Mouse (Mus musculus): ENCODE measurements around the gene Ssbp4. TPM values are rescaled to one million over a fixed set of nuclear protein-coding genes. Genes with fewer than 3 reads are reported as not detected.

Gene Ssbp4
- polyA plus RNA-seq, 1 experiment, result 181 TPM

GRCm38 (mm10) chr8:70552836-70553235 lies 55.8 kb downstream of the Ssbp4 start:
- H3K4me3 ChIP-seq (replicated peaks; ENCODE audit: insufficient read depth, low read depth, low read length), result no peak overlapping the region
- 28% methylated on average over 1 of the region's 1 CpGs for WGBS
- H3K27ac ChIP-seq (ENCODE audit: insufficient read depth, low read length), result peak overlapping the region; percentile 23; the same call in 1 of the 2 replicates
- peaks cover 58% of the 10 kb centered on the region for H3K4me1 ChIP-seq (ENCODE audit: control insufficient read depth, insufficient read depth, low read length)
- no peak for DNase-seq
- TF ChIP-seq CTCF (IDR thresholded peaks at IDR 0.05; ENCODE audit: borderline replicate concordance, insufficient read depth, low read depth, low read length) (no peak), POLR2A (IDR thresholded peaks at IDR 0.05; ENCODE audit: borderline replicate concordance, insufficient read depth, low read length) (no peak)
- H3K27me3 ChIP-seq (ENCODE audit: control insufficient read depth, insufficient read depth, low read length), result no peaks in the 10 kb centered on the region

DNA sequence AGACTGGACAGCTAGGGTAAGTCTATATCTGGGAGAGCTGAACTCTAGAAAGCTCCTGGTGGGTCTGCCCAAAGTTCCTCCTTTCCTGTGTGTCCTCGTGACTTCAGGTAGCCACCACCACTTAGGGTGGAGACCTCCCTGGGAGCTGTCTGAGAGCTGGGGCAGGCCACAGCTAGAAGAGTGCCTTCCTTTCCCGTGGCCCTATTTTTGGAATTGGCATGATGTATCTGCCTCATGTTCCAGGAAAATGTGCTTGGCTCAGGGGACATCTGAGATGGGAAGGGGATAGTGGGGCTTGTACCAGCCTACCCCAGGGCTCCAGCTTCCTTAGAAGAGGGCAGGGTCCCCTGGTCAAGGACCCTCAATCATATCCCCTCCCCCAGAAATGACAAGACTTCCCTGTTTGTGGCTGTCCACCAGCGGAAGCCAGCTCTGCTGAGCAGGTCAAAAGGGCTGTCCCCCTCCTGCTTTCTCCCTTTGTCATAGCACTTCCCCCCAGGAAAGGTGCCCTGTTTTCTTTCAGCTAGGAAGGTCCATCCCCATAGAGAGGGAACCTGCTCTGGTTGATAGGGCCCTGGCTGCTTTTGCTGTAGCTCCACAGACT lies 57.0 kb downstream of the Ssbp4 start:
- peak; percentile 46 to 62 for DNase-seq
- Histone ChIP-seq H3K27me3 (ENCODE audit: control insufficient read depth, insufficient read depth, low read length) (no peaks in the 10 kb centered on the region), H3K4me1 (ENCODE audit: control insufficient read depth, insufficient read depth, low read length) (peaks cover 53% of the 10 kb centered on the region), H3K27ac (ENCODE audit: insufficient read depth, low read length) (peak overlapping the region; percentile 62), H3K4me3 (replicated peaks; ENCODE audit: insufficient read depth, low read depth, low read length) (no peak overlapping the region)
- TF ChIP-seq CTCF (IDR thresholded peaks at IDR 0.05; ENCODE audit: borderline replicate concordance, insufficient read depth, low read depth, low read length), result no peak
- WGBS, result 28% methylated on average over 3 of the region's 3 CpGs

- 94% methylated on average over 10 of the region's 10 CpGs for WGBS
- no peak overlapping the region for H3K27ac ChIP-seq (ENCODE audit: insufficient read depth, low read length)
- DNase-seq, result no peak
- TF ChIP-seq CTCF (IDR thresholded peaks at IDR 0.05; ENCODE audit: borderline replicate concordance, insufficient read depth, low read depth, low read length) (no peak), POLR2A (IDR thresholded peaks at IDR 0.05; ENCODE audit: borderline replicate concordance, insufficient read depth, low read length) (no peak)
- peaks cover 50% of the 10 kb centered on the region for H3K4me1 ChIP-seq (ENCODE audit: control insufficient read depth, insufficient read depth, low read length)
- H3K27me3 ChIP-seq (ENCODE audit: control insufficient read depth, insufficient read depth, low read length), result no peaks in the 10 kb centered on the region
- H3K4me3 ChIP-seq (replicated peaks; ENCODE audit: insufficient read depth, low read depth, low read length), result no peak overlapping the region
These were observed 59.1 kb downstream of the Ssbp4 start for GRCm38 (mm10) chr8:70549412-70550184.

GRCm38 (mm10) chr8:70547762-70548161 lies 60.9 kb downstream of the Ssbp4 start:
- Histone ChIP-seq H3K27ac (ENCODE audit: insufficient read depth, low read length) (no peak overlapping the region), H3K27me3 (ENCODE audit: control insufficient read depth, insufficient read depth, low read length) (no peaks in the 10 kb centered on the region), H3K4me3 (replicated peaks; ENCODE audit: insufficient read depth, low read depth, low read length) (no peak overlapping the region), H3K4me1 (ENCODE audit: control insufficient read depth, insufficient read depth, low read length) (peaks cover 46% of the 10 kb centered on the region)
- no peak for DNase-seq
- TF ChIP-seq CTCF (IDR thresholded peaks at IDR 0.05; ENCODE audit: borderline replicate concordance, insufficient read depth, low read depth, low read length), result no peak
- TF ChIP-seq POLR2A (IDR thresholded peaks at IDR 0.05; ENCODE audit: borderline replicate concordance, insufficient read depth, low read length), result no peak
- WGBS, result 91% methylated on average over 6 of the region's 6 CpGs

Other genes starting within 250 kb of the Ssbp4 start
- gene Comp, start 235.3 kb downstream of the Ssbp4 start, polyA plus RNA-seq (2012; rRNA removed), result 2.2 and 3.1 TPM in 2 replicates
- gene Crtc1, start 169.3 kb downstream of the Ssbp4 start, polyA plus RNA-seq (2012; rRNA removed), result 90.2 and 105 TPM in 2 replicates
- gene Klhl26, start 131.9 kb downstream of the Ssbp4 start, polyA plus RNA-seq (2012; rRNA removed), result 62.4 and 68.5 TPM in 2 replicates
- gene Tmem59l, start 121.5 kb downstream of the Ssbp4 start, polyA plus RNA-seq (2012; rRNA removed), result 524 and 552 TPM in 2 replicates
- gene Crlf1, start 115.7 kb downstream of the Ssbp4 start, polyA plus RNA-seq (2012; rRNA removed), result 3.8 and 4.0 TPM in 2 replicates
- gene Rex1bd, start 102.1 kb downstream of the Ssbp4 start, polyA plus RNA-seq (2012; rRNA removed), result 184 and 189 TPM in 2 replicates
- gene Uba52, start 98.1 kb downstream of the Ssbp4 start, polyA plus RNA-seq (2012; rRNA removed), result 920 and 977 TPM in 2 replicates
- 531 and 552 TPM in 2 replicates for gene Fkbp8, start 81.1 kb downstream of the Ssbp4 start, polyA plus RNA-seq (2012; rRNA removed)
- 63.4 and 65.9 TPM in 2 replicates for gene Kxd1, start 80.9 kb downstream of the Ssbp4 start, polyA plus RNA-seq (2012; rRNA removed)
- 27.9 and 29.1 TPM in 2 replicates for gene Ell, start 69.4 kb downstream of the Ssbp4 start, polyA plus RNA-seq (2012; rRNA removed)
- gene Isyna1, start 14.5 kb downstream of the Ssbp4 start, polyA plus RNA-seq (2012; rRNA removed), result 55.3 and 61.4 TPM in 2 replicates
- 0.30 and 0.33 TPM in 2 replicates for gene Lrrc25, start 7.3 kb upstream of the Ssbp4 start, polyA plus RNA-seq (2012; rRNA removed)
- 0.28 and 0.51 TPM in 2 replicates for gene Gdf15, start 23.6 kb upstream of the Ssbp4 start, polyA plus RNA-seq (2012; rRNA removed)
- gene Pgpep1, start 51.5 kb upstream of the Ssbp4 start, polyA plus RNA-seq (2012; rRNA removed), result 28.3 and 32.5 TPM in 2 replicates
- 113 and 117 TPM in 2 replicates for gene Lsm4, start 64.4 kb upstream of the Ssbp4 start, polyA plus RNA-seq (2012; rRNA removed)
- gene Jund, start 90.1 kb upstream of the Ssbp4 start, polyA plus RNA-seq (2012; rRNA removed), result 252 and 274 TPM in 2 replicates
- 0.08 and 0.11 TPM in 2 replicates for gene Iqcn, start 94.6 kb upstream of the Ssbp4 start, polyA plus RNA-seq (2012; rRNA removed)
- gene Gm3336, start 109.7 kb upstream of the Ssbp4 start, polyA plus RNA-seq (2012; rRNA removed), result 0.13 TPM in 1 of 2 replicates, not detected in the other
- 2.5 and 3.0 TPM in 2 replicates for gene Pde4c, start 114.8 kb upstream of the Ssbp4 start, polyA plus RNA-seq (2012; rRNA removed)
- gene Rab3a, start 145.8 kb upstream of the Ssbp4 start, polyA plus RNA-seq (2012; rRNA removed), result 1,156 and 1,176 TPM in 2 replicates
- 81.1 and 83.4 TPM in 2 replicates for gene Mpv17l2, start 152.1 kb upstream of the Ssbp4 start, polyA plus RNA-seq (2012; rRNA removed)
- 150 and 158 TPM in 2 replicates for gene Pik3r2, start 167.8 kb upstream of the Ssbp4 start, polyA plus RNA-seq (2012; rRNA removed)
- 69.5 and 70.4 TPM in 2 replicates for gene Mast3, start 196.2 kb upstream of the Ssbp4 start, polyA plus RNA-seq (2012; rRNA removed)
- gene Il12rb1, start 199.6 kb upstream of the Ssbp4 start, polyA plus RNA-seq (2012; rRNA removed), result 1.8 and 1.9 TPM in 2 replicates
- 33.1 and 34.0 TPM in 2 replicates for gene Arrdc2, start 230.8 kb upstream of the Ssbp4 start, polyA plus RNA-seq (2012; rRNA removed)

All from cerebellum, adult 2 months (tissue).